Mouse (Mus musculus) embryonic fibroblast, embryonic 13.5 days (primary cell): ENCODE measurements at regions not wholly inside any gene's neighbourhood (a gene's known extent, or its start where the extent isn't known, plus 50 kb on each side); places are given as distances from the start of the nearest gene placed in this dataset.

Source experiments
- CTCF ChIP-seq: IDR thresholded peaks from 2 replicates; pipeline ENCODE4 v1.5.1; 2011; ENCODE audit warnings: mild to moderate bottlenecking, control low read depth, low read length, moderate library complexity, borderline replicate concordance; ENCODE audit not compliant: insufficient read depth
- POLR2A ChIP-seq: IDR thresholded peaks from 2 replicates; pipeline ENCODE4 v1.6.1; 2011; ENCODE audit warnings: low read depth, mild to moderate bottlenecking, control low read depth, low read length, moderate library complexity

GRCm38 (mm10) chr9:11119153-11119552, 214.6 kb upstream of the Cntn5 start:
- no peak for TF ChIP-seq POLR2A
- no peak for TF ChIP-seq CTCF
